Mouse (Mus musculus) testis, adult 2 months (tissue): ENCODE results near the gene Synj1.

Experiments used
- CTCF ChIP-seq: fragments of 200-500 bp; IDR thresholded peaks from 2 replicates; pipeline ENCODE4 v1.5.1; 2012; ENCODE audit warnings: low read depth, mild to moderate bottlenecking, inconsistent platforms, low read length, moderate library complexity; ENCODE audit not compliant: control insufficient read depth, insufficient read depth, insufficient replicate concordance
- POLR2A ChIP-seq: fragments of 200-500 bp; IDR thresholded peaks from 2 replicates; pipeline ENCODE4 v1.6.1; 2012; ENCODE audit warnings: low read depth, mild to moderate bottlenecking, inconsistent platforms, low read length, moderate library complexity; ENCODE audit not compliant: control insufficient read depth

DNA sequence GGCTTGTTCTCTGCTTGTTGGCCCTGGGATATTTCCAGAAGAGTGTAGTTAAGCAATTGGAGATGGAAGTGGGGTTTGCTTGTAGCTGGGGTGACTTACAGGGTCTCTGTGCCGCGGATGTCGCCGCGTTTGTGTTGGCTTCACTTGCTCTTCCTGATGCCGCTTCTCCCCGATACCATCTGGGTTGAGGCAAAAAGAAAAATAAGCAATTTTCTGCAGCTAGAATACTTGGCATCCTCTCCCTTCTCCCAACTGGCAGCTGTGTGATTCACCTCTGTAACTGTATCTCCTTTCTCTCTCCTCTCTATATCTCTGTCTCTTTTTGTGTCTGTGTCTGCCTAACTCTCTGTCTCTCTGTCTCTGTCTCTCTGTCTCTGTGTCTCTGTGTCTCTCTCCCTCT lies 118.1 kb downstream of the Synj1 start:
- TF ChIP-seq POLR2A (no peak), CTCF (no peak)
